Mouse (Mus musculus) embryonic facial prominence, embryonic 12.5 days (tissue): Measurements from ENCODE around the gene Rhobtb1. TPM values are rescaled to one million over a fixed set of nuclear protein-coding genes. Genes with fewer than 3 reads are reported as not detected.

ENCODE experiments used
- ATAC-seq: fragments of 200-750 bp; cut with Nextera tagmentation; 2 replicates; pipeline ENCODE4 v1.8.0; 2017; ENCODE audit not compliant: insufficient number of reproducible peaks, insufficient read depth, low FRiP score, low TSS enrichment
- H3K27ac ChIP-seq: fragments of 300-500 bp; sonication (generic); 2 replicates; pipeline ENCODE4 v1.5.1; 2016; ENCODE audit warnings: mild to moderate bottlenecking
- H3K27me3 ChIP-seq: fragments of 300-500 bp; sonication (generic); 2 replicates; pipeline ENCODE4 v1.6.1; 2016; ENCODE audit warnings: mild to moderate bottlenecking, moderate library complexity
- H3K36me3 ChIP-seq: fragments of 300-500 bp; sonication (generic); 2 replicates; pipeline ENCODE4 v1.6.1; 2016; ENCODE audit warnings: mild to moderate bottlenecking
- H3K4me1 ChIP-seq: fragments of 300-500 bp; sonication (generic); 2 replicates; pipeline ENCODE4 v1.6.1; 2016
- H3K4me2 ChIP-seq: fragments of 300-500 bp; sonication (generic); replicated peaks from 2 replicates; pipeline ENCODE4 v1.6.1; 2016; ENCODE audit warnings: mild to moderate bottlenecking, moderate library complexity
- H3K4me3 ChIP-seq: fragments of 300-500 bp; sonication (generic); 2 replicates; pipeline ENCODE4 v1.5.1; 2016; ENCODE audit warnings: mild to moderate bottlenecking
- H3K9ac ChIP-seq: fragments of 300-500 bp; sonication (generic); 2 replicates; pipeline ENCODE4 v1.6.1; 2016; ENCODE audit warnings: mild to moderate bottlenecking, moderate library complexity
- H3K9me3 ChIP-seq: fragments of 300-500 bp; sonication (generic); 2 replicates; pipeline ENCODE4 v1.6.1; 2016; ENCODE audit warnings: mild to moderate bottlenecking, moderate library complexity
- WGBS: fragments of 180-500 bp; shearing (Covaris S2); methylation state at CpG from one replicate; pipeline ENCODE4 v1.1.7; 2016; 5-methylcytosine and 5-hydroxymethylcytosine counted together
- polyA plus RNA-seq: library from polyadenylated mRNA; unstranded; fragments of >200 nt; fragmentation: Nextera tagmentation; extraction: Ambion mirVana; gene quantifications from 2 replicates; pipeline ENCODE4 v1.2.1, GENCODE M21; 2016

Rhobtb1 gene
- polyA plus RNA-seq, 1 experiment from 2014 or later, result 33.0 TPM

DNA sequence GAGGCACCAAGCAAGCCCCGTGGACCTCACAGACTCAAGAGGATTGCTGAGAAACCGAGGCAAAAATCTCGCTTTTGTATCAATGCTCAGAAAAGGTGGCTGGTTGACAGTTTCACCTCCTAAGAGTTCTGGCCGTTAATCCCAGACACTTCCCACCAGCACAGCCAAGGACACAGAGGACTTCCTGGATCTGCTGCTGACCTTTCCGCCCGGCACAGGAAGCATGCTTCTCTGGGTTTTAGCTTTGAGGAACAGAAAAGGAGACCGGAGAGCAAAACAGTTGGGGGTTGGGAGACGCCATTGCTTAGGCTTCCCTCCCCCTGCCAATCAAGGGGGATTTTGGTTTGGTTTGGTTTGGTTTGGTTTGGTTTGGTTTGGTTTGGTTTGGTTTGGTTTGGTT is 108.7 kb downstream of the Rhobtb1 start:
- H3K9me3 ChIP-seq, result no peaks in the 10 kb centered on the region
- 86% methylated on average over 8 of the region's 8 CpGs for WGBS

DNA sequence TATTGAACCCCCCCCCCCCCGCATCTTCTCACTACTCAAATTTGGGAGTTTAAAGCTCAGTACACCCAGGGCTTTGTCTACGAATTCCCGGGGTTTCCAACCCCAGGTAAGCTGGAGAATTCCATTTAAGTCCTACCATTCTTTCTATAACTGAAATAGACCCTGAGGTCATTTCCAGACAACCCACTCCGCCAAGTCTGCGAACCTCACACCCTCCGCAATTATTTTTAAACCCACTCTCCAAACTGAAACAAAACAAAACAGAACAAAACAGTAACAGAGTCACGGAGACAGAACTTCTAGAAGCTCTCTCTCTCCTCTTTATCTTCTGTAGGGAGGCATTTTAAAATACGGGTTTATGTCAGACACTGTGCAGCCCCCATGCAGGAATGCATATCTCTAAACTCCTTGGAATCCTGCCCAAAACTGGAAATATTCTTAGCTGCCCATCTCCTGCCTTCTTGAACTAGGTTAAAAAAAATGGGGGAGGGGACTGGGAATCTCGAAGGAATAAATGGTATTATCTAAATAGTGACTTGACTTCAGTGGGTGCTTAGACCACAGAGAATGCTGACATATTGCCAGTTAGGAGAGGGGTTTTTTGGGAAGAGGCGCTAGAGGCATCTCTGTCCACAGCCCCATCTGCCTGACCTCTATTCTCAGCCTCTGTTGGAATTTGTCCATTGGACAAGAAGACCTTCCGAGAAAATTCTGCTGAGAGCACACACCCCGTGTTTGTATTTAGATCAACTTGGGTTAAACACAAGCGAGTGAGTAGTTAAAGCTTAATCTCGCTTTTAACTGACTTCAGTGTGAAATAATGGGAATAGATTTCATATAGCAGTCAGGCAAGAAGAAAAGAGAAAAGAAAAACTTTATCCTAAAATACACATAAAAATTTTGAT is 111.9 kb downstream of the Rhobtb1 start:
- Histone ChIP-seq H3K4me2 (no peak overlapping the region), H3K9me3 (no peaks in the 10 kb centered on the region), H3K36me3 (peaks cover 8% of the 10 kb centered on the region; the same call in 1 of the 2 replicates), H3K27ac (0 out of 2 replicates have a peak overlapping the region, but pooled peaks have one; percentile 19), H3K4me1 (peaks cover 21% of the 10 kb centered on the region), H3K27me3 (no peaks in the 10 kb centered on the region), H3K9ac (no peak overlapping the region), H3K4me3 (no peak overlapping the region)
- ATAC-seq, result no peak
- WGBS, result 70% methylated on average over 14 of the region's 14 CpGs

More for the DNA sequence above, 108.7 kb downstream of the Rhobtb1 start:
- H3K27me3 ChIP-seq, result no peaks in the 10 kb centered on the region
- peaks cover 27% of the 10 kb centered on the region for H3K4me1 ChIP-seq
- 0 out of 2 replicates have a peak, but pooled peaks cover 4% of the 10 kb centered on the region for H3K36me3 ChIP-seq
- ATAC-seq, result no peak
- H3K27ac ChIP-seq, result no peak overlapping the region
- no peak overlapping the region for H3K4me2 ChIP-seq
- H3K9ac ChIP-seq, result no peak overlapping the region
- no peak overlapping the region for H3K4me3 ChIP-seq

DNA sequence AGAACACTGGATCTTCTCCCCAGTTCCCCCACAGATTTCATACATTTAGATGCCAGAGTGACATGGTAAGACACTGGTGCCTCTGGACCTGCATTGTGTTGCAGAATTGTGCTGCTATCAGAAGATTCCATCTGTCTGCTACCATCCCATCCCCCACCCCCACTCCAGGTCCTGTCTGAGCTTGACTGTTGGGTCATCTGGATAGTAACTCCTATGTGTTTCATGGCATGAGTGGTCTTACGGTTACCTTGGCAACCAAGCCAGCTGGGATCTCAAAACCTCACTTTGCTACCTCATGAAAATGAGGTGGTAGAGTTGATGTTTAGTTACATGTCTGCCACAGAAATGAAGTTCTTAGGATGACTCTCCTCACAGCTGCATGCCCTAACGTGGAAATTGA is 112.7 kb downstream of the Rhobtb1 start:
- Histone ChIP-seq H3K27me3 (no peaks in the 10 kb centered on the region), H3K9ac (no peak overlapping the region), H3K9me3 (no peaks in the 10 kb centered on the region), H3K27ac (no peak overlapping the region), H3K4me3 (no peak overlapping the region), H3K4me1 (peaks cover 21% of the 10 kb centered on the region), H3K4me2 (no peak overlapping the region), H3K36me3 (peaks cover 8% of the 10 kb centered on the region; the same call in 1 of the 2 replicates)
- WGBS, result 70% methylated on average over 2 of the region's 2 CpGs
- ATAC-seq, result no peak

DNA sequence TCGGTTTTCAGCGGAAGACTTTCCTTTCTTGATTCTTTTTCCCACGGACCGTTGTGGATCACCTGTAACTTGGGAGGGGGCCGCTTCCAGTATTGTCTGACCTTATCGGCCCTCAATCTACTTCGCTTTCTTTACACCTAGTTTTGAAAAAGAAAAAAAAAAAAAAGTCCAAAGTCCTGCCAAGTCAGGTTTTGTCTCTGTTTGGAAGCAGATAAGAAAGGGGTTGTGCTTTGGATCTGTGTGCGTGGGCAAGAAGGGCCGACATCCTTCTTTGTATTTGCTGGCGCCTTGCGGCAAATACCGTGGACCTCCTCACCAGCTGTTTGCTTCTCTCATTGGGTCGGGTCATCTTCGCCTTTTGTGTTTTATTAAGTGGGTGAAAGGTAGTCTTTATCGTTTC is 114.2 kb downstream of the Rhobtb1 start:
- WGBS, result 93% methylated on average over 15 of the region's 15 CpGs
- no peak for ATAC-seq
- no peak overlapping the region for H3K4me3 ChIP-seq

DNA sequence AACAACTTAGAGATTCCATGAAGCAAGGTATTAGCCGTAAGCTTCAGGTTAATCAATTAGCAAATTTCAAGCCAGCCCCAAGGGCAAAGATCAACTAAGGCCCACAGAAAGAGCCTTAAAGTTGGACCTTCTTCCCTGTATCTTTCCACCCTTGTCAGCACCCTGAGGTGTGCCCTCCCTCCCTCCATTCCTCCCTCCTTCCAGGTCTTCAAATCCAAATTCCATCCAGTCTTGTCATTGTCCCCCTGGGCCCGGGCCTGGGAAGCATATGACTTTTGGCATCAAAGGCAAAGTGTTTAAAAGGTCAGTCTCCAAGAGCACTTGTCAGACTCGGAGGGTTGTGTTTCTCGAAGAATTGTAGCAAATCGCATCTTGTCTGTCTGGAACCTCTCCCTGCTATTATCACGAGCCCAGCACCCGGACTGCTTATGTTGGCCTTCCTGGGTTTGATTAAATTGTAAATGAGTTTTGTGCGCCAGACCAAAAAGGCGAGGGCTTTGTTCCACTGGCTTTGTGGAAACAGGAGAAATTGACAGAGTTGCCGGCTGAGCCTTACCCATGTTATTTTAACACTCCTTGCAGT is 116.9 kb downstream of the Rhobtb1 start:
- no peak overlapping the region for H3K4me3 ChIP-seq
- H3K36me3 ChIP-seq, result peaks cover 24% of the 10 kb centered on the region
- H3K27me3 ChIP-seq, result no peaks in the 10 kb centered on the region
- 54% methylated on average over 10 of the region's 10 CpGs for WGBS
- peaks cover 6% of the 10 kb centered on the region for H3K4me1 ChIP-seq
- ATAC-seq, result no peak
- no peak overlapping the region for H3K4me2 ChIP-seq
- H3K9ac ChIP-seq, result no peak overlapping the region
- no peak overlapping the region for H3K27ac ChIP-seq
- no peaks in the 10 kb centered on the region for H3K9me3 ChIP-seq

More for the DNA sequence above, 114.2 kb downstream of the Rhobtb1 start:
- H3K4me1 ChIP-seq, result peaks cover 21% of the 10 kb centered on the region
- no peak overlapping the region for H3K9ac ChIP-seq
- no peak overlapping the region for H3K4me2 ChIP-seq
- peaks cover 10% of the 10 kb centered on the region for H3K36me3 ChIP-seq
- no peak overlapping the region for H3K27ac ChIP-seq
- no peaks in the 10 kb centered on the region for H3K9me3 ChIP-seq
- H3K27me3 ChIP-seq, result no peaks in the 10 kb centered on the region

DNA sequence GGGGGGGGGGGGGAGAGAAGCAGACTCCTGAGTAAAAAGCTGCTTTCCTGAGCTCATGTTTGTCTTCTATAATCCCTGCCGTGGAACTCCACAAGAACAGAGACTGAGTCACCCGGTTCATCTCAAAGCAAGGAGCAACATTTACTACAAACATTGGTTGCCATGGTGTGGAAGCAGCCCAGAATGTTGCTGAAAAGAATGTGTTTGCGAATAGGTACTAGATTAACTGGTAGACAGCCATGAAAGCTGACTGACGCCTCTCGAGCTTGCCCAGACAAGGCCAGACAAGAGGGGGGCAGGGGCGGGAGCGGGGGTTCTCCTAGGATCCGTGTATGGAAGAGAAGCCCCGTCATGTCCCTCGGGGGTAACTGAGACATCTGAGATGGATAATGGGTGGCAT is 120.2 kb downstream of the Rhobtb1 start:
- Histone ChIP-seq H3K36me3 (peaks cover 40% of the 10 kb centered on the region), H3K9me3 (no peaks in the 10 kb centered on the region), H3K27me3 (no peaks in the 10 kb centered on the region), H3K4me1 (no peaks in the 10 kb centered on the region), H3K27ac (no peak overlapping the region), H3K4me3 (no peak overlapping the region), H3K4me2 (no peak overlapping the region), H3K9ac (no peak overlapping the region)
- whole genome bisulfite sequencing, result 84% methylated on average over 10 of the region's 10 CpGs
- ATAC-seq, result no peak

DNA sequence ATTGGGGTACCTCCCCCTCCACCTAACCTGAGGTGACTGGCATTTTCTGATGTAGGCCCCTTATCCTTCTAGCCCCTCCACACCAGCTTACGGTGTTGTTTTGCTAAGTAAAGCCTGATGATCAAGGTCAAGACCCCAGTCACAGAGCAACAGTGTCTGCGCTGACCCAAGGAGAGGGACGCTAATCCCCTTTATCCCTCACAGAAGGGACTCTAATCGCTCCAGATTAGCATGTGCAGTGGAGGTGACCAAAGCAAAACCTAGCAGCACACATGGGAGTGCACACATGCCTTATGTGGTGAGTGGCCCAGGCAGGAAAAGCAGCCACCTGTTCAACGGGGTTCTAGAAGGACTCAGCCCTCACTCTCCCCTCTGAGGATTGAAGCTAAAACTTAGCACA is 123.0 kb downstream of the Rhobtb1 start:
- Histone ChIP-seq H3K27ac (no peak overlapping the region), H3K36me3 (peaks cover 59% of the 10 kb centered on the region)

DNA sequence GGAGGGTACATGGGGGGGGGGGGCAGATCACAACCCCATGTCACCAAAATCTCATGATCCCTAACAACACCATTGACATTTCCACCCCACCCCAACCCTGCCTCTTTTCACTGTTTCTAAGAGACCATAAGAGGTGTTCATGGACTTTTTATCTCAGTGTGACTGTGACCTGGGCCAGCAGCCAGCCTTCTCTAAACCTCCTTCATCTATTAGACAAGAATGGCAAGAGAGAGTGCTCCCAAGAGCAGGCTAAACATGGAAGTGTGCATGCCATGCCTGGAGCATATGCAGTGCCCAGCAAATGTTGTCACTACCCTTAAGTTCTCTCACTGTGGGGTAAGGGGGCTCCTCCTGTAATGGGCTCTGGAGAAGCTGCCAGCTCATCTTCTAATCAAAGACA is 123.5 kb downstream of the Rhobtb1 start:
- Histone ChIP-seq H3K4me2 (no peak overlapping the region), H3K27me3 (no peaks in the 10 kb centered on the region), H3K4me3 (no peak overlapping the region), H3K9me3 (no peaks in the 10 kb centered on the region), H3K36me3 (peaks cover 62% of the 10 kb centered on the region), H3K9ac (no peak overlapping the region), H3K4me1 (no peaks in the 10 kb centered on the region), H3K27ac (no peak overlapping the region)
- no peak for ATAC-seq

More for the DNA sequence above, 123.0 kb downstream of the Rhobtb1 start:
- Histone ChIP-seq H3K4me2 (no peak overlapping the region), H3K9ac (no peak overlapping the region), H3K9me3 (no peaks in the 10 kb centered on the region), H3K4me3 (no peak overlapping the region), H3K4me1 (no peaks in the 10 kb centered on the region), H3K27me3 (no peaks in the 10 kb centered on the region)
- WGBS, result 41% methylated on average over 5 of the region's 5 CpGs
- no peak for ATAC-seq

DNA sequence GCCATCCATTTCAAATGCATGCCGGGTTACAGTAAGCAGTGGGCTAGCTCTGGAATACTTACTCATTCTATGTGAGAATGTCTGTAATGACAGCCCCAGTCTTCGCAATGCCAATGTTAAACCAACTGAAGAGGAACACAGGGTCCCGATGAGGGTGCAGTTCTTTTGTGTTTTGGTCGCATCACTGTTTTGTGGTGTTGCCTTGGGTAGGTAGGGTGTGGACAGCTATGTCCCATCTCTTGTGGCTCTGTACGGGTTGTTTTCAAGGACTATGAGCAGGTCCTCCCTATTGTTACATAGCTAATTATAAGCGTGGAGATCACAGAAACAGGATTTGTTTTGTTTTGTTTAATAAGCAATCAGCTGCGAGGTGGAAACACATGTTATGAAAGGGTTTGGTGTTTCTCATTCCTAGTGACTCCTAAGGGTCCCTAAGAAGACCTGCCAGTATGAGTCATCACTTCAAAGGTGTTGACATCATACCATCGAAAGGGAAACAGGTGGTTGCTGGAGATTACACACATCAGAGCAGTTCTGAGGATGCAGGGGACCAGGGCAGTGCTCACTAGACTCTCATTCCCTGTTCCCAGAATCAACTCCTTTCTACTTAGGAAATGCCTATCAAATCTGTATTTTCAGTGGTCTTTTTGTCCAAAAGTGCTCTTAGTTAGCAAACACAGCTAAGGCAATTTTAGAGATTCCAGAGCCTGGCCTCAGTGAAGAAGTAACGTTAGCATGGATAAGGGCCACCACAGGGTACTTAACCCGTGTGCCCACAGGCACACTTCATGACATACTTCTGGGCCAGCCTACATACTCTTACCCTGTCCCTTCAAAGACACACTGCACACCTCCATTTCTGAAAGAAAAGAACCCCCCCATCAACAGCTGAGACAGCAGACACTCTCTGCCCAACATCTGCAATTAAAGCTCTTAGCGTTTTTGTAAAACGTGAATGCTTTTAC is 124.9 kb downstream of the Rhobtb1 start:
- Histone ChIP-seq H3K9ac (no peak overlapping the region), H3K27me3 (no peaks in the 10 kb centered on the region), H3K27ac (no peak overlapping the region), H3K9me3 (no peaks in the 10 kb centered on the region), H3K4me1 (no peaks in the 10 kb centered on the region), H3K4me3 (no peak overlapping the region), H3K4me2 (no peak overlapping the region), H3K36me3 (peaks cover 54% of the 10 kb centered on the region)
- no peak for ATAC-seq
- WGBS, result 87% methylated on average over 12 of the region's 12 CpGs

DNA sequence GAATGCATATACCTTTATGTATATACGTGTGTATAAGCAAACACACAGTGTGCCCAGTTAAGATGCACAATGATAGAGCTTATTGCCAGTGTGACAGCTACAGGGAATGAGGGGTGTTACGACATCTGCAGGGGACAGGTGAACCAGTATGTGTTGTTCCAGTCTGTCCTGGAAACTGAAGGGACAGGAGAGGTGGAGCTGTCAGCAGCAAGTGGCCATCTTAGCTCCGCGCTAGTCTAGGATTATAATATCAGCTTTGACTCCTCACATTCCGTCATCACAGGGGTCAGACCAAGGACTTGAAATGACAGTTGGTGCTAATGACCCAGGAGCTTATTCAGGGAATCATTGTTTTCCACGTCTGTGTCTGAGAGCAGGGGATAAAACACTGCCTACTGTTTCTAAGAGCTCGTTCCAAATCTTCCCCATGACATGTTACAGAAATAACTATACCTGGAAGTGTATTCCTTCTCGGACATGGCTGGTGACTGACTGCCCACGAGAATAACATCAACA is 125.7 kb downstream of the Rhobtb1 start:
- H3K36me3 ChIP-seq, result peaks cover 54% of the 10 kb centered on the region
- H3K4me1 ChIP-seq, result no peaks in the 10 kb centered on the region
- ATAC-seq, result no peak
- H3K27ac ChIP-seq, result no peak overlapping the region
- H3K9ac ChIP-seq, result no peak overlapping the region
- no peaks in the 10 kb centered on the region for H3K27me3 ChIP-seq
- H3K4me3 ChIP-seq, result no peak overlapping the region
- 85% methylated on average over 9 of the region's 9 CpGs for WGBS
- no peak overlapping the region for H3K4me2 ChIP-seq
- no peaks in the 10 kb centered on the region for H3K9me3 ChIP-seq
